Mouse (Mus musculus) small intestine, adult 2 months (tissue): ENCODE data around the gene Ulk4.

Source experiments
- CTCF ChIP-seq: fragments of 200-500 bp; IDR thresholded peaks from 2 replicates; pipeline ENCODE4 v1.5.1; 2012; ENCODE audit warnings: low read depth, mild to moderate bottlenecking, control low read depth, inconsistent platforms, low read length, moderate library complexity, mixed read lengths; ENCODE audit not compliant: insufficient replicate concordance, insufficient read length; ENCODE audit errors: extremely low read depth
- POLR2A ChIP-seq: fragments of 200-500 bp; IDR thresholded peaks from 2 replicates; pipeline ENCODE4 v1.6.1; 2012; ENCODE audit warnings: low read depth, mild to moderate bottlenecking, control low read depth, inconsistent platforms, low read length, moderate library complexity

GRCm38 (mm10) chr9:120948832-120949231, 328.2 kb downstream of the Ulk4 start:
- TF ChIP-seq POLR2A: no peak
- no peak for TF ChIP-seq CTCF
